Mouse (Mus musculus) ZHBTc4 (cell line): Measurements from ENCODE around the gene Fbn1.

Experiments
- DNase-seq: peaks from one replicate; pipeline ENCODE4 v3.0.0-alpha.2; 2011; ENCODE audit warnings: low read depth, low spot score

Gene Fbn1

DNA sequence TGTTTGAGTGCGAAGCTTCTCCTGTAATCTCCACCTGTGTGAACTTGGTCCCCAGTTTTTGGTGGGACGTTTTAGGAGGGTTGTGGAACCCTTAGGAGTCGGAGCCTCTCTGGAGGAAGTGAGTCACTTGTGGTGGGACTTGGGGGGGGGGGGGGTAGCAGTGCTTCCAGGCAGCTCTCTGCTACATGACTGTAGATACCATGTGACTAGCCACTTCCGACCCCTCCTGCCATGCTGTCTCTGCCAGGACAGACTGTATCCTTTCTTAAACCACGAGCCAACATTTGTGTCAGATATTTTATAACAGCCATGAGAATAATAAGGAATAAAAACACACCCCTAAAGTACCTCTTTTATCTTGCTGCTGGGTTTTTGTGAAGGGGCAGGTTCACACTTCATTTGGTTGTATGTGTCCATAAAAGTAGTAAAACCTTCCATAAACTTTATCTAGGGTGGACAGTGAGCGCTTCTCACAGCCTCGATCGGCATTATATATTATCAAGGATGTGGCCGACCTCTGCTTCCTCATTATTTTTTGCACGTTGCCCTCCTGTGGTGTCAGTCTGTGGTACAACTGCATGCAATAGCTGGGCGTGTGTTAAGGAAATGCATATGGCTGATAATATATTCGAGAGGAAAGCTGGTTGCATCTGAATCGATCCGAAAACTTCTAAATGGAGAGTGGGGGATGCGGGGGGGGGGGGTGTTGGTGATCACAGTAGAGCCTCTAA, 51.6 kb downstream of the Fbn1 start:
- no peak for DNase-seq

DNA sequence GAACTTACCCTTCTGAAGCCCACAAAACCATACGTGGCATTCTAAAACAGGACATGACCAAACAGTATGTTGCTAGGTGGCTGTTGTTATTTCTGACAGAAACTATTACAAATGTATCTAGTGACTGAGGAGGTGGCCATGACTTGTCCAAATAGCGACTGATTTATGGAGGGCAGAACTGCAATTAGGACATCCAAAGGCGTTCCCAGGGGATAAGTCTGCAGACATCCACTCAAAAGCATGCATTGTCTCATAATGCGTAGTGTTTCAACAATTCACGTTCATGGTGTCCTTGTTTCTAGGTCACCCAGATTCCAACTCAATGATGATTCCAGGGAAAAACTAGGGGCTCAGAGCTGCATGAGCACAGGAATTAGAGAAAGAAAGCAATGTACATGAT, 53.0 kb downstream of the Fbn1 start:
- DNase-seq: no peak

DNA sequence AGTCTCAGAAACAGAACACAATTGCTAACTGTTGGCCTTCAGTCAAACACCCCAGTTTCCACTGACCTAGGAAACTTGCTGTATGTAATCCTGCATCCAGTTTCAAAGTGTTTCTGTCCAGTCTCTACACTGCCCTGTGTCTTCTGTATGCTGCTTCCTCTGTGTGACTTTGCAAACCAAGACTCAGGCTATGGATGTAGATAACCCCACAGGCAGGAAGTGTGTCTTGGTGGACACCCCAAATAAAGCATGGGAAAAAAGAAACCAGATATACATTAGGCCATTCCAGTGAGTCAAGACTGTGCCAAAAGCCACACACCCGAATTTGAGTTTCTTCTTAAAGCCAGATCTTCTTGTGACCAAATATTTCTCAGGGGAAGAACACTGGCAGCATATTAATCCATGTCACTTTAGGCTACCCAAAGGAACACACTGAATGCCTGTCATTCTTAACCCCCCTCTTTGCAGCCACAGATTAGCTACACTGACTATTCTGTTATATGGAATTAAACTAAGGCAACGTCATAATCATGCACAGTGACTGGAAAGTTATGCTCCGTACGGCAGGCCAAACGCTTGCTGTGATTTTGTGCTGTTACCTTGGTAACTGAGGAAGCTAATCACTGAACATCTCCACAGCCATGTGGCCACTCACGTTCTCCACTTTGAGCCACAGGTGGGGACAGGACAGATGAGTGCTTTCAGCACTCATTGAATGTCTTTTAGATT, 55.3 kb downstream of the Fbn1 start:
- no peak for DNase-seq

DNA sequence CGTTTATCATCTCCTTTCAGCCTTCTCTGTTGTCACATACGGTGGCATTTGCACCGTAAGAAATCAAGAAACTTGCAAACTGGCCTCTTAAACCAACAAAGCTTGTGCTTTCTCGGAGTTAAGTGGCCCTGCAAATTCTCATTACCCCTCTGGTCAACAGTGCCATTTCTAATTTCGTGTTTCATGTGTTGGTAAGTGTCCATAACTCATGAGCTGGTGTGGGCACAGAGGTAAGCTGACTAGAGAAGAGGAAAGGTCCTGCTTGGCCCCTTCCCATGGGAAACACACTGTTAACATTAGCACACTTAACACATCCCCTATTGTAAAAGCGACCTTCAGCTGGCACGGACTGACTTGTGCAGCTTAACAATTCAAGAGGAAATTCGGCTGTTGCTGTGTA, 58.4 kb downstream of the Fbn1 start:
- no peak for DNase-seq

DNA sequence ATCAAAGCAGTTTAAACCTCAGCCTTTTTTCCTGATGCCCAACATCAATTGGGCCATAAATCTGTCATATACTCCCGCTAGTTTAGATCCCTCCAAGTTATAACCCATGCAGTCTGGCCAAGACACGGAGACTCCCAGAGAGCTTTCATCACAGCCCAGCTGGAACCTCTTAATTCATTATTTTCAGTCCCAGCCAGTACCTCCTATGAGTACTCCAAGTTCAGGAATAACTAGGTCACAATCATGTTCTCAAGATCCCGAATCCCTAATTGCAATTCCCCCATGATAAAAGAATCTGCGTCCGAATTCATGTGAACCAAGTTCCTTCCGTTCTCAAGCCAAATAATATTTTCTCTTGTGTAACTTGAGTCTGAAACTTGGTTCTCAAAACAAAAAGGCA, 58.9 kb downstream of the Fbn1 start:
- no peak for DNase-seq

DNA sequence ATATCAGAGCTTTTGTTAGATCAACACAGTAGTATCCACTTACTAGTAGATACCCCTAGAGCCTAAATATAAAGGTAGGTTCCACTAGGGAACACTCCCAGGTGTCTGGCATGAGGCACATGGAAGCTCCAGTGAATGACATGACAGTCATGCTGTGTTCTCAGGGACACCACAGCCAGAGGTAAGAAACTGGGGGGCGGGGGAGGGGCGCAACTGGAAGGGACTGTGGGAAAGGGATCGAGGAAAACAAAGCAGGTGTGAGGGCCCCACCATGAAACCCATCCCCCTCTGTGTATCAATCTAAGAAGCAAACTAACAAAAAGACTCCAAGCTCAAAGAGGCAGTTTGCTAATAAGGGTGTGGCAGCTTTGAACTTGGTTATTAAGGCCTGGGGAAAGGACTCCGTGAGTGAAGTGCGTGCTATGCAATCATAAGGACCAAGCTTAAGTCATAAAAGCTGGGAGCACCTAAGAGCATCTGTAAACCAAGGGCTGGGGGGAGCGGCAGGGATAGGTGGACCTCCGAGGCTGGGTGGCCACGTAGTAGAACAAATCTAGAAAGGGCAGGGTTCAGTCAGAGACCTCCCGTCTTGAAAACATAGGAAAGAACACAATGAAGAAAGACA, 60.4 kb downstream of the Fbn1 start:
- DNase-seq: no peak

DNA sequence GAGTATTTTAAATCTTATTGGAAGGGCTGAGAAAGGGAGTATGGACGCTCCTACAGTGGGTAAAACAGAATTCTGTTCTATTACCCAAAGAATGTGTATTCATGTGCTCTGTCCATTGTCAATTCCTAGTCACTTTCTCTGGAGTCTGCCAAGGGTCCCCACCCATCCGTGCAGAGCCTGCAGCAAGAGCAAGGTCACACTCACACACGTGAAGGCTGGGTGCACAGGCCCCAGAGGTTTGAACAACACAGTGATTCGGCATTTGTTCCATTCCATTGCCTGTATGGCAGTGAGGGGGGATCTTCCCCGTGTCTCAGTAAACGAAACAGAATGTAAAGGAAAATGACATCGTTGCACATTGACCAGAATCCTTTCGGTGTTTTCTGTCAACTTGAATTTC, 69.4 kb downstream of the Fbn1 start:
- DNase-seq: peak; percentile 18

DNA sequence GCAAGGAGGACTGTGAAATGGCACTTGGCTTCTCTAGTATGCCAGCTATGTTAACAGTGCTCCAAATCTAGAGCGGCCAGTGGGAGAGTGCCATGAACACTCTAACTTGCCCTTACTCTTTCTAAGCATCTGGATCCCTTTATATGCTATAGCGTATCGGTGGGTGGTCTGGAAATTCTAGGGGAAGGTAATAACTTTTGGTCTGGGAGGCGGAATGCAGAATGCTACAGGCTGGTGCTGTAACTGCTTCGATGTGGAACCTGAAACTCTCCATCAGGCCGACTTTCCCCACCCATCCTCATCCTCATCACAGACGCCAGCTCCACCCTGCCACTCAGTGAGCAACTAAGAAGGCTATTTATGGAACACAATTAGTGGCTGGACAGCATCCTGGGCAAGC, 71.6 kb downstream of the Fbn1 start:
- DNase-seq: no peak

DNA sequence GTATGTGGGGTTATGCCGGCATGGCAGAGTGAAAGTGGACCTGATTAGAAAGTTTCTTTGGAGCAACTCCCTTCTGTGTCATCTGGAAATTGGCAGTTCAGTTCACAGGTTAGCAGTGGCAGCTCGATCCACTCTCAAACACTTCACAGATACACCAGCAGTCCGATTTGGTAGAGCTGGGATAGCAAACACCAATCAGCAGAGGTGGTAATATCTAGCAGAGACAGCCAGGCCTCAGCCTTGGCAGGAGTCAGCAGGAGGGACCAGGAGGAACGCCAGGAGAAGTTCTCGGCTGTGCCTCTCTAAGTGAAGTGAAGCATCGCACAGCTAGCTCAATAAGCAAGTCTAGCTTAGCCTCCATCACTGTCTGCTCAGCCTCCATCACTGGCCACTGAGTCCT, 74.3 kb downstream of the Fbn1 start:
- DNase-seq: no peak

DNA sequence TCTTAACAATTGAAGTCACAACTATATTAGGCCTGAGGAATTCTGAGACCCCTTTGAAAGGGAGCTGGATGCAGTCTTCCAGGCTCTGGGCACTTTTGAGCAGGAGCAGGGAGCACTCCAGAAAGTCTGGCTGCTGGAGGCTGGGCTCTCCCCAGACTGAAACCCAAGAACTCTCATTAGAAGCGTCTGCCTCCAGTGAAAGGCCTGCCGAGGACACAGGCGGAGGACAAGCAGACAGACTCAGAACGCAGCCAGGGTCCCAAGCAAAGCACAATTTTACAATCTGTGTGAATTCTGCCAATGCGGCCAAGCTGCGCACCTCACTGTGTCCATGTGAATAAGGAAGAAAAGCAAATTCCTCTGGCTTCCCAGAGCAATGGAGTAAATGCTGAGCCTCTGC, 76.3 kb downstream of the Fbn1 start:
- no peak for DNase-seq

DNA sequence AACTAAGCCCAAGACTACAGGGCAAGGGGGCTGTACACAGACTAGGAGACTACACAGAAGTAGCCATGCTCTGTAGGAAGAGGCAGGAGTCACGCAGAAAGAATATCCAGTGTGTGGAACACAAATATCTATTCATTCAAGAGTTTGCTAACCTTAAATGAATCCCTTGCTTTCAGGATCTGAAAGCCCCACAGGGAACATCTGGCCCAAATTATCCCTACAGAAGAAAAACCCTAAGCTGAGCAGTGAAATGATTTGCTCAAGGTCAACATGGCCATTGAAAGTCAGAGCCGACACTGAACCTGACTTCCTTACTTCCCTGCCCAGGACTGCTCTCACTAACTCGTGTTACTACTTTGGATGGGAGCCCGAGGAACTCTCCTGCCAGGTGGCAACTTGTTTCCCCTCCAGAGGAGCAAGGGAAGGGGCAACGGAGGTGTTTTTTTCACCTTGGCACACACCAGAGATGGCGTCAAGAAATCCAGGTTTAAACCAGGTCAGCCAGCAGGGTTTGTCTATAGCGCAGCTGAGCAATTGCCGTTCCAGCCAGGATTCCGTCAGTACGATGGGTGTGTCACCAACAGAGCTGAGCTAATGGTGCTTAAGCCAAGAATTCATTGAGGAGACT, 78.9 kb downstream of the Fbn1 start:
- peak; percentile 7 for DNase-seq

DNA sequence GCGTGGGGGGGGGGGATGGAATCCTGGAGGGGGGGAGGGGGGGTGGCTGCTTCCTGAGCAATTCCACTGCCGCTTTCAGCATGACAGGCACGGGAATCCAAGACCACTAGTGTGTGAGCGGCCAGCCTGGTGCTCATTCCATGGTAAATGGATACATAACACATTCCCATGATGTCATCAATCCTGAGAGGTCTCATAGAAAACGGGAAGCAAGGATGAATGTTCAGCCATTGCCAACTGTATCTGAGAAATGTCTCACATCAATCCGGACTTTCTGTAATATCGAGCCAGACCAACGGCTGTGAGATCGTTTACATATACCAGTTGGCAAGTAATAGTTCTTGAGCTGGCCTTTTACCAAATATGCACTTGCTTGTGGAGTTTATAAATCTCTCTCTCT, 87.2 kb downstream of the Fbn1 start:
- DNase-seq: no peak

DNA sequence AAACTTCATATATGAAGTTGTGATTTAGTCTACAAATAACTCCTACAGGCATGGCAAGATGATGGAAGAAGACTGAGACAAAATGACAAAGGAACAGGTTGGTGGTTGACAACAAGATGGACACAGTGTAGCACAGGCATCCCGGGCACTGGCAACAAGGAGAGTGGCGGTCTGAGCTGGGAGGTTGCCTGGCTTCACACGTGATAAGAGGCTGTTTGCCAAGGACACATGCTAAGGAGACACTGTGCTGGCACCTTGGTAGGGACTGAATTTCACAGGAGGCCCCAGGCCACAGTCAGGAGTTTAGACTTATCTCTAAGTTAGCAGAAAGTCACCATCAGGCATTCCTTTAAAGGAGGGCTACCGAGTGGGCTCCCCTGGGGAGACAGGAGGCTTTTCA, 88.1 kb downstream of the Fbn1 start:
- no peak for DNase-seq

DNA sequence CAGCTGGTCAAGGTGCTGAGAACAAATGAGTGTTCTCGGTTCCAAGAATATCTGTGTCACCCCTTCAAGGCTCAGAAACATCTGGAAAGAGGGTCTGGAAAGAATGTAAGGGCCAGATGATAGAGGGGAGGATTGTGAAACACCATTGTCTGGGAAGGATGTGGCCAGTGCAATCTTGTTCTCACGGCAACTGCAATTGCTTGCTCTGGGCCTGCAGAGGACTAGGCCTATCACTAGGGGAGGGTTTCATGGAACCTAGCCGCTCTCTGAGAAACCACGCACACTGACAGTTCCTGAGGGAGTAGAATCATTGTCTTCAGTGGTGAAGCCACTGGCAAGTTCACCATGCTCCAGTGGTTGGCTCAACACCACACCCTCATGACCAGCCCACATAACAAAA, 89.2 kb downstream of the Fbn1 start:
- no peak for DNase-seq

DNA sequence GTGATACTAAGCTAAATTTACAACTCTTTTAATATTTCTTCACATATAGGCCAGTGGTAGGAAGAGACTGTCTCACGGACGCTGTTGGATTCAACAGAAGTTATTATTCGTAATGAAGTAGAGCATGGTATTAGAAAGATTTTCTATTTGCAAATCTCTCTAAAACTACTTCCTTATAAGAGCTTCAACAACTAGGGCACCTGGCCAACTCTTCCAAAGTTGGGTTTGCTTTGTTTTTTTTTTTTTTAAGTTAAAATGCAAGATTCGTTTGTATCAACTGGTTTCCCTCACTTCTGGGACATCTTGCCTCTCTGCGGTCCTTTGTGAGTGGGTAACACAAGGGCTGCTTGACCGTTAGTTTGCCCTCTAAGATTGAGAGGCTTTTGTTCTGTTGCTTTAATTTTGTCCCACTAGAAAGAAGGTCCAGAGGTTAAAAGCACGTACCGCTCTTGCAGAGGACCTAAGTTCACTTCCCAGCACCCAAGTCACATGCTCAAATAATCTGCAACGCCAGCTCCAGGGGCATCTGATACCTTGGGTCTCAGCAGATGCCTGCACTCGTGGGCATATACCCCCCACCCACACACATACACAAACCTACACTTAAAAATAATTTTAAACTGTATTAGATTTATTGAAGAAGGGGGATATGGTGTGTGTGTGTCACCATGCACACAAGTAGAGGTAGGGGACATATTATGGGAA, 91.1 kb downstream of the Fbn1 start:
- no peak for DNase-seq

DNA sequence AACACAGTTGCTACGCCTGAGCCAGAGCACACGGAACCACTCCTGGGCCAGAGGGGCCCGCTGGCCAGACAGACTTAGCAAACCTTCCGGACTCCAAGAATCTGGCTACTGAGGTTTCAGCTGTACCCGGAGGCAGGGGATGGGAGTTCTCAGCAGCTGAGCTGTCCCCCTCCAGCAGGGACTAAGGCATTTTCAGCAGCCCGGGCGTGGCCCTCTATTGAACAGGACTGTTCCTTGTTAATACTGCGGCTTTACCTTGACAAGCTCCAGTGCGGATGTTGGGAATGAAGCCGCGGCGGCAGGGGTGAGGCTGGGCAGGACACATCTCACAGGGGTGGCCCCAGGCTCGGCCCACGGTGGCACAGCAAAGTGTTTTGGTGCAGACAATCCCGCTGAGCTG, 95.4 kb downstream of the Fbn1 start:
- DNase-seq: peak; percentile 63

DNA sequence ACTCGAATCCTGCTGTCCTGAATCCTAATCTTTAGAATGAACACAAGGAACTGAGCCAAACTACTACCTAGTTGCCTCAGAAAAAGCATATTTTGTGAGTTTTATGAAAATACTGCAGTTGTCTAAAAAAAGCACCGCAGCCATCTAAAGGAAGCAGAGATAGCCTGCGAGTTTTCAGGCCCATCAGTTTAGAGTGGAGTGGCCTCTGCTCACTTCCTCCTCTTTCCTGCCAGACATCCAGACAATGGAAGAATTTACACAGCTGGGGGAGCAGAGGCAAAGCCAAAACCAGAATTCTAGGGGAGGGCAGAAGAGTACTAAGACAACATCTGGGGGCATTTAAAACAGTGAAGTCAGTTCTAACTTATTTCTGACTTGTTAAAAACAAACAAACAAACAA, 96.0 kb downstream of the Fbn1 start:
- DNase-seq: no peak

DNA sequence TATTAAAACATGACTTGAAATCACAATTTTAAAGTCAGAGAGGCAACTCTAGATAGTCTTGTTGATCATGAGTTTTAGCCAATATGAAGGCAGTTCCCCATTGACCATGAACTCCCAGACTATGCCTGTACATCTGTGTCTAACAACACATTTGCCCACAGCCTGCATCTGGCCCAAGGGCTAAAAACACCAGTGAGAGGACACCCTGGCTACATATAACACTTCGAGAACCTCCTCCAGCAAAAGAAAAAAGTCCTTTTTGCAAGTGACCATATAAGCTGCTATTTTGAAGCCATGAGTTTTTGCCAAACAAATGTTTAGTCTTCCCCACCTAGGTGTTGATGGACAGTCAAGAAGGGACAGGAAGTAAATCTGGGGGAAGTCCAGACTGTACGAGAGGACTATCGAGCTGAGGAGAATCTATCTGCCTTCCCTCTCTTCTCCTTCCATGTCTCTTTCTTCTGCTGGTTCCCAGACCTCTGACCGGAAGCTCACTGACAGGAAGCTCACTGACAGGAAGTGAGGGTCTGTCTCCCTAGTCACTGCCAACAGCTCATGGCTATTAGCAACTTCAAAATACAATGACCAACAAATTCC, 103.2 kb downstream of the Fbn1 start:
- no peak for DNase-seq

DNA sequence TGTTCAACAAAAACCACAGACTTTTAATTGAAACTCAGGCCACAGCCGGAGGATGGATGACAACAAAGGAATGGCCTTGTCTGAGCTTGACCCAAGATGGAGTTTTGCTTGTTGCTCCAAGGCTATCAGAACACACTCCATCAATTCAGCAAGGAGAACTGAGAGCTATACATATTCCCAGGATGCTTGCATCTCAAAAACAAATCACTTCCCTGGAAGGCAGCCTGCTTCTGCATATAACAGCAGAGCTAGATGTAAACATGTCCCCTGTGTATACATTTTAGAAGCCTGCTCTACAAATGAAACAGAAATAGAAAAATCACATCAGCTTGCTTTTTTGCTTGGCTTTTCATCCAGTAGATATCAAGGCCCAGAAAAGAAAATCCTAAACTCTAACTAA, 105.5 kb downstream of the Fbn1 start:
- DNase-seq: no peak

DNA sequence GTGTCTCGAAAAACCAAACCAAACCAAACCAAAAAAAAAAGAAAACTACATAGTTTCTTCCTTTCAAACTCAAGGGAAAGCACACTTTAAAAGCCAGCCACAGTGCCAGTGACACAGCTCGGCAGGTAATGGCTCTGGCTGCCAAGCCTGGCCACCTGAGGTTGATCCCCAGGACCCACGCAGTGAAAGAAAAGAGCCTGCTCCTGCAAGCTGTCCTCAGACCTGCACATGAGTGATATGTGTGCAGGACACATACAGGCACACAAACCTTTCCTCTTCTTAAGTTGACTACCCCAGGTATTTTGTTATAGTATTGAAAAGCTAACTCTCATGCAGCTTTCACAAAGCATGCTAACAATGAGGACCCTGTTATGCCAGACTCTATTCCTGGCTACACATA, 107.7 kb downstream of the Fbn1 start:
- no peak for DNase-seq

DNA sequence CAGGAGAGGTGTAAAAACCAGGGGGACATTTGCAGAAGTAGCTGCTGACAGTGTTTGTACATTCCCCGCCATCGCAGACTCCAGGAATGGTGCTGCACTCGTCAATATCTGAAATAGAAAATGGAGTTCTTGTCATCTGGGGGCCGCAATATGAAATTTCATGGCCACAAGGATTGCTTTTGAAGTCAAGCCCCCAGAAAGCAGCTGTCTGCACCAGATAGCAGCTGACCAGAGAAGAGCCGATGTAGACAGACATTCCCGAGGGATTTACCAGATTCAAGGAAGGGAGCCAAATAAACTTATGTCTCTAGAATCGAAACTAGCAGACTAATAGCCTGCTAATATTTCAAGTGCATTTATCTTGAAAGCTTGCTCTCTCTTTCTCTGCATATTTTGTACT, 110.0 kb downstream of the Fbn1 start:
- no peak for DNase-seq
